Mouse (Mus musculus): ENCODE results near the gene Gm5724.

Gene Gm5724

DNA sequence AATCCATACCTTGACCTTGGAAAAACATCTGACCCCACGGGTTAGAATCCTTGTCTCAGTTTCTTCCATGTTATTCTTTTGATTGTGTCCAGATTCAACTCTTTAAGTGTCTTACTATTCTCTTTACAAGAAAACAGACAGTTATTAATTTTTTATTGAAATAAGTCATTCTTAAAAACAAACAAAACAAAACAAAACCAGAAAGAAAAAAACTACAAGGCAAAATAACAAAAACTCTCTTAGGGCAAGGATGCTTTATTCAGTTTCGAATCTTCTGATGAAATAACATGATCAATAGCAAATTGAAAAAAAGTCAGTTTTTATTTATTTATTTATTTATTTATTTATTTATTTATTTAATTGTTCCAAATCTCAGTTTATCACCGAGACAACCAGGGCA lies at the start of gene Gm5724:
TSS of gene Gm5724 (minus strand) at position 101 of the 400 bp plus-strand sequence.
- no peak for DNase-seq

DNA sequence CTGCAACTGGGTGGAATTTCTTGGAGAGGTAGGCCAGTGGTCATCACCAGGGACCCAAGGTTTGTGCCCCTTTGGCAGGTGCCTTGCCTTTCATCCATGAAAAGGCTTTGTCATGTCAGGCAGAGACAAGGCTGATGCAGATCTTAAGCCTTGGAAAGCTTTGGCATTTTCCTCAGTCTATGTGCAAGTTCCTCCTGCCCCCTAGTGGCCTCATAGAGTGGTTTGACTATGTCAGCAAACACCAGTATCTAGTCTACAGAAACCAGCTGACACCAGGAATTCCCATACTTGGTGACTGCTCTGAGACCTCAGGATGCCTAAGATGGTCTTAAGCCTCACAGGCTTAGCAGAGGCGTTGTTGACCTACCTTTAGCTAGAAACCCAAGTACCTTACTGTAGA lies 24.2 kb upstream of the Gm5724 start:
- peak; percentile 6 to 9 for DNase-seq

GRCm38 (mm10) chr6:141774476-141774875 lies 866 bp upstream of the Gm5724 start:
- no peak for DNase-seq

- no peak for DNase-seq
These were observed 82.4 kb downstream of the Gm5724 start for GRCm38 (mm10) chr6:141691246-141691645.

DNA sequence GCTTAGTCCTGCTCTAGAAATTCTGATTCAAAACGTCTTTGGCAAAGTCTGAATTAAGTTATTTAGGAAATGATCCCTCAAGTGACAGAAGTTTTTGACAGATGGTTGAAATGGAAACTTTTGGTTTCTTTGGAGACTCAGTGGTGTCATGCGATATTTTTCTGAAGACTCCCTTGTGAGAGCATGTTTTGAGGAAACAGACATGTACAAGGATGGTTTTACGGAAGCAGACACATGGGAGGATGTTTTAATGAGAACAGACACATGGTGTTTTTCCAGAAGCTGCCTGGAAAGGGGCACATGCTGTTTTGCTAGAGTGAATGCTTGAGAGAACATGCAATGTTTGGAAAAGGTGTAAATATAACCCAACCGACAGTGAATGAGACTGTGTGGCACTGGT lies 86.6 kb downstream of the Gm5724 start:
- no peak for DNase-seq
